Mouse (Mus musculus) B cell, adult 67 days (primary cell): ENCODE results near the gene Tardbp. TPM values are rescaled to one million over a fixed set of nuclear protein-coding genes. Genes with fewer than 3 reads are reported as not detected.

Experiments
- total RNA-seq, 2 experiments: library from RNA; stranded (reverse); gene quantifications; 4 replicates each; pipeline ENCODE4 v1.2.4; 2023

Gene Tardbp
- total RNA-seq: 100 to 1,000 TPM; 387 to 408 TPM

DNA sequence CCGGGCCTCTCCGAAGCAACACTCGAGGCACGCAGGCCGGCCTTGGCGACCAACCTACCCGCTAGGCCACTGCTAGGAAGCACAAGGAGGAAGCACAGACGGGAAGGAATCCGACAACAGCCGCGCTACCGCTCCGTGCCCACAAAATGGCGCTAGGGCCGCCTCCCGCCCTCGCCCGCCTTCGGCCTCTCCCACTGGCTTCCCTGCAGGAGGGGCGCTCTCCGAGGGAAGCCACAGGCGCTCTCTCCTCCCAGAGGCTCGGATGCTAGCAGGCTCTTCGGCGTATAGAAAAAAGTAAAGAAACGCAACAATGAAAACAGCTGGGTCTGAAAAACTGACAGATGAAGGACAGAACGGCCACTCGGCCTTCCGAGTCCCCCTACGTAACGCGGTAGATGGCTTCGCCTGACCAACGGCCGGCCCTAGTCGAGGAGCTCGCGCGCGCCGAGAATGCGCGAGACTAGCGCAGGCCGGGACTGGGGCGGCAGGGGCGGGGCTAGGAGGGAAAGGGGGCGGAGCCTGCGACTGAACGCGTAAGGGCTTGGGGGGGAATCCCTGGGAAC, at the start of gene Tardbp:
Gene Tardbp, minus strand, starts transcription at position 397 of the 563 bp plus-strand sequence.

DNA sequence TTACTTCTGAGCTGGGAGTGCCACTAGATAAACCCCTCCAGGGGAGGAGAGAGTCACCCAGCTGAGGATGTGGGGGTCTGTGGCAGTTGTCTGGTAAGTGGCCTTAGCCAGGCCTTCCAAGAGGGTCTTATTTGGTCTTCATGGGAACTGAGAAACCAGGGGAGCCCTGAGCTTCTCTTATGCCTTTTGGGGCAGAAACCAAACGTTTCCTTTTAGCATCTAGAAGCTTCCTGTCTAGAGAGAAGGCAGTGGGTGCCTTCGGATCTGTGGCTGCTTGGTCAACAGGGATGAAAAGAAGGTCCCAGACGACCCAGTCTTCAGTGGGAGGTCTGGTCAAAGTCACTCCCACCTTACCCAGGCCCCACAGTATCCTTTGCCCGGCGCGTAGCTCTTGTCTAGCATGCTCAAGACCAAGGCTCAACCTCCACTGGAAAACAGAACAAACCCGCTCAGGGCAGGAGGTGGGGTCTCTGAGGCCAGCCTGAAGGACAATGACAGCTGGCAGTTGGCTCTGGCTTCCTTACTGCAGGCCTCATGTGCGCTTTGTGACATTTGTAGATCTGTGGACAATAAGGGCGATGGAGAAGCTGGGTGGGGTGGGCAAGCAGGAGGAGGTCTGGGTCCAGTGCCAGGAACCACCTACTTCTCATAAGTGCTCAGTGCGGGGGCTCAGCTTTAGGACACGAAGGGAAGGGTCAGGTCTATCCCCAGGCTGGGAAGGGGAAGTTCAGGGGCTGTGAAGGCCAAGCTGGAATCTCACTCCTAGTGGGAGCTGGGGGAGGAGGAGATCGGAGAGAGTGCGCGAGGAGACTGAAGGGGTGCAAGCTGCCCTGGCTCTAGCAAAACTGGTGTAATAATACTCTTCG, 16.7 kb upstream of the Tardbp start, which contains the start of gene Gm572:
Gene Gm572, plus strand, starts transcription at position 27 of the 866 bp plus-strand sequence.

DNA sequence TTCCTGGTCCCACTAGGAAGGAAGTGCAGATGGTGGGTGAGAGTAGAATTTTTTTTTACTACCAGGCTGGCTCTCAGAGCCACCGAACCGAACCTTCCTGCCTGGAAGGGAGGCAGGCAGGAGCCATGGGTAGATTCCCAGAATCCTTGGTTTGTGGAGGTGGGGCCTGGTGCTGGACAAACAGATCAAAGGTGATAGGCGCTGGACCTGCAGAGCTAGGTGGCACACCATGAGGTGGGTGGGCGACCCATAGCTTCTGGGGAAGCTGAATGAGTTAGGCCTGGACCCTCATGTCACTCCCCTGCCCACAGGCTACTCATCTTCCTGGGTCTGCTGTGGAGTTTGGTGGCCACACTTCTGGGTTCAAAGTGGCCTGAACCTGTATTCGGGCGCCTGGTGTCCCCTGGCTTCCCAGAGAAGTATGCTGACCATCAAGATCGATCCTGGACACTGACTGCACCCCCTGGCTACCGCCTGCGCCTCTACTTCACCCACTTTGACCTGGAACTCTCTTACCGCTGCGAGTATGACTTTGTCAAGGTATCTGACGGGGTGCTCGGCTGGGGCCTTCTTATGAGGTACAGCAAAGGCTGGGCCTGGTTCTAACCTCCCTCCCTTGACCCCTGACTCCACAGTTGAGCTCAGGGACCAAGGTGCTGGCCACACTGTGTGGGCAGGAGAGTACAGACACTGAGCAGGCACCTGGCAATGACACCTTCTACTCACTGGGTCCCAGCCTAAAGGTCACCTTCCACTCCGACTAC, 24.3 kb downstream of the Tardbp start, which contains the start of gene Masp2:
Gene Masp2, plus strand, starts transcription at position 198 of the 764 bp plus-strand sequence.

DNA sequence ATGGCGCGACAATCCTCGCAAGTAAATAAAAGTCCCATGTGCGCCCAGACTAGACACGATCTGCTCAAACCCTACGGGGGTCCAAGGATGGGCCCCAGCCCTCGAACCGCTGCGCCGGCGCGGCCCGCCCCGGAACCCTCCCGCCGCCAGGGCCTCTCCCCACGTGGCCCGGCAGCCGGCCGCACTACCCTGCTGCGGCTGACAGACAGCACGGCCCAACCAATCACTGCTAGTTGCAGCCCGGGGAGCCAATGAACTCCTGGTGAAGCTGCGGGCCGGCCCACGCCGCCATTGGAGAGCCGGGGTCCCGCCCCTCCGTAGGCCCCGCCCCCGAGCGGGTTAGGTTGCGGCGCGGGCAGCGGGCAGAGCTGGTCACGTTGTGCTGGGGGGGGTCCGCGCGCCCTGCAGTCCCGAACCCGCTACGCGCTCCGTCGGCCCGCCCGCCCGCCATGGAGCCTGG, 35.6 kb downstream of the Tardbp start, which contains the start of gene Srm:
Gene Srm, plus strand, starts transcription at position 333 of the 460 bp plus-strand sequence.

Other genes starting within 250 kb of the Tardbp start
- 10 to 100 TPM; 10.4 to 11.6 TPM for gene Ubiad1, start 182.2 kb downstream of the Tardbp start, total RNA-seq
- 10 to 100 TPM; 54.6 to 58.8 TPM for gene Mtor, start 178.4 kb downstream of the Tardbp start, total RNA-seq
- not detected for gene Angptl7, start 126.6 kb downstream of the Tardbp start, total RNA-seq
- 100 to 1,000 TPM; 101 to 104 TPM for gene Exosc10, start 68.6 kb downstream of the Tardbp start, total RNA-seq
- 10 to 100 TPM; 29.3 to 32.6 TPM for gene Srm, start 35.5 kb downstream of the Tardbp start, total RNA-seq
- 1 to 10 TPM in 1 of 2 experiments, under 1 TPM in 1; 0.33 to 1.3 TPM for gene Masp2, start 24.5 kb downstream of the Tardbp start, total RNA-seq
- not detected for gene Gm572, start 16.3 kb upstream of the Tardbp start, total RNA-seq
- gene Casz1, start 177.4 kb upstream of the Tardbp start, total RNA-seq: 10 to 100 TPM; 32.2 to 34.6 TPM